Mouse (Mus musculus) kidney, postnatal 36 days (tissue): ENCODE measurements around the gene Gm14692.
"Not testable (repeated sequence)": the region's sequence is repeated elsewhere in the genome, so short reads cannot be mapped to it uniquely, and the experiment has no call there.

Source experiments
- DNase-seq, 2 experiments: peaks; one replicate each; pipeline ENCODE4 v3.0.0; 2021 to 2022; ENCODE audit warnings: mixed read lengths in 2 of 2

The Gm14692 gene

GRCm38 (mm10) chrX:67695398-67695797 lies at the start of gene Gm14692:
Gm14692 (plus strand) TSS chrX:67695698.
- not testable (repeated sequence) for DNase-seq

DNA sequence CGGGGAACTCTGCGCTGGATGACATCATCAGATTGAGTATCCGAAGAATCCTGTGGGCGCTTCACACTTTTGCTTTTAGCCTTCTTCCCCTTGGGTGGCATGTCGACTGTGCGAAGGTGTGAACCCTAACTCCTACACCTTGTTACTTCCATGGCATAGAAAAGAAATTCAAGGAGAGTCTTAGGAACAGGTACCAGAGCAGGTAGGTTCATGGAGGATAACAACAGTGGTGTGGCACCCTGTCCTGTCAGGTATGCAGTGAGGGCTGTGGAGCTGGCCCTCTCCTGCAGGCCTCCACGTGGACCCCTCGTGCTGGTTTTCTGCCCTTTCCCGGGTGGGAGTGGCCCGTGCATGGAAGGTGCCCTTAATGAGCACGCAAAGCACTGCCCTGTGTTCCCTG lies 2.0 kb upstream of the Gm14692 start, which contains the start of gene Gm1140:
Gm1140 (minus strand) TSS at position 101 of the 400 bp plus-strand sequence.
- DNase-seq: not testable (repeated sequence)
